Mouse (Mus musculus) midbrain, embryonic 12.5 days (tissue): Measurements from ENCODE around the gene Slk. TPM values are rescaled to one million over a fixed set of nuclear protein-coding genes. Genes with fewer than 3 reads are reported as not detected.

Experiments used
- ATAC-seq: fragments of 200-750 bp; cut with Nextera tagmentation; 2 replicates; pipeline ENCODE4 v1.8.0; 2017; ENCODE audit warnings: low read depth, moderate TSS enrichment, moderate library complexity; ENCODE audit not compliant: low FRiP score
- H3K27ac ChIP-seq: fragments of 300-500 bp; sonication (generic); replicated peaks from 2 replicates; pipeline ENCODE4 v1.5.1; 2016; ENCODE audit warnings: mild to moderate bottlenecking
- H3K27me3 ChIP-seq: fragments of 300-500 bp; sonication (generic); 2 replicates; pipeline ENCODE4 v1.6.1; 2016; ENCODE audit warnings: mild to moderate bottlenecking
- H3K36me3 ChIP-seq: fragments of 300-500 bp; sonication (generic); 2 replicates; pipeline ENCODE4 v1.6.1; 2016
- H3K4me1 ChIP-seq: fragments of 300-500 bp; sonication (generic); 2 replicates; pipeline ENCODE4 v1.6.1; 2016
- H3K4me2 ChIP-seq: fragments of 300-500 bp; sonication (generic); replicated peaks from 2 replicates; pipeline ENCODE4 v1.6.1; 2016; ENCODE audit warnings: mild to moderate bottlenecking, moderate library complexity
- H3K4me3 ChIP-seq: fragments of 300-500 bp; sonication (generic); 2 replicates; pipeline ENCODE4 v1.5.1; 2016; ENCODE audit warnings: mild to moderate bottlenecking
- H3K9ac ChIP-seq: fragments of 300-500 bp; sonication (generic); replicated peaks from 2 replicates; pipeline ENCODE4 v1.6.1; 2016; ENCODE audit warnings: mild to moderate bottlenecking, moderate library complexity
- H3K9me3 ChIP-seq: fragments of 300-500 bp; sonication (generic); 2 replicates; pipeline ENCODE4 v1.6.1; 2016; ENCODE audit warnings: mild to moderate bottlenecking
- WGBS: fragments of 180-500 bp; shearing (Covaris S2); methylation state at CpG from one replicate; pipeline ENCODE4 v1.1.7; 2016; 5-methylcytosine and 5-hydroxymethylcytosine counted together
- polyA plus RNA-seq: library from polyadenylated mRNA; unstranded; fragments of >200 nt; fragmentation: Nextera tagmentation; extraction: Ambion mirVana; gene quantifications from 2 replicates; pipeline ENCODE4 v1.2.1, GENCODE M21; 2016

The Slk gene
- polyA plus RNA-seq, 1 experiment from 2014 or later = 9.0 TPM

DNA sequence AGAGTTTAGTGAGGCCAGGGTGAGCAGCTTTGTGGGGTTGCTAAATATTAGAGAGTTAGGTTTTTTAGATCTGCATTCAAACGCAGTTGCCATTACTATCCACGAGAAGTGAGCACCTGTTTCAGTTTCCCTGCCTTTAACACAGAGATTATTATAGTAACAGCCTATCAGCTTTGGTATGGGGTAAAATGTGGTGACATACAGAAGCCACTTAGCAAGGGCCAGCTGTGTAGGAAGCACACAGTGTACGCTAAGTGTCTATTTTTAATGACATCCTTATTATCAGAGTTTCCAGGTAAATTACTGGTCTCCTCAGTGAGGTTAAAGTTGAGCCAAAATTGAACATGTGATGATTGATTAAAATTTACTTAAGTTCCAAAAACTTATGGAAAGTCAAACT, 5.8 kb upstream of the Slk start:
- Histone ChIP-seq H3K9ac (no peak overlapping the region), H3K4me2 (no peak overlapping the region), H3K27ac (no peak overlapping the region), H3K4me3 (no peak overlapping the region), H3K9me3 (no peaks in the 10 kb centered on the region), H3K27me3 (peaks cover 35% of the 10 kb centered on the region), H3K36me3 (no peaks in the 10 kb centered on the region), H3K4me1 (peaks cover 4% of the 10 kb centered on the region; the same call in 1 of the 2 replicates)
- WGBS = 84% methylated on average over 3 of the region's 3 CpGs
- ATAC-seq = no peak

DNA sequence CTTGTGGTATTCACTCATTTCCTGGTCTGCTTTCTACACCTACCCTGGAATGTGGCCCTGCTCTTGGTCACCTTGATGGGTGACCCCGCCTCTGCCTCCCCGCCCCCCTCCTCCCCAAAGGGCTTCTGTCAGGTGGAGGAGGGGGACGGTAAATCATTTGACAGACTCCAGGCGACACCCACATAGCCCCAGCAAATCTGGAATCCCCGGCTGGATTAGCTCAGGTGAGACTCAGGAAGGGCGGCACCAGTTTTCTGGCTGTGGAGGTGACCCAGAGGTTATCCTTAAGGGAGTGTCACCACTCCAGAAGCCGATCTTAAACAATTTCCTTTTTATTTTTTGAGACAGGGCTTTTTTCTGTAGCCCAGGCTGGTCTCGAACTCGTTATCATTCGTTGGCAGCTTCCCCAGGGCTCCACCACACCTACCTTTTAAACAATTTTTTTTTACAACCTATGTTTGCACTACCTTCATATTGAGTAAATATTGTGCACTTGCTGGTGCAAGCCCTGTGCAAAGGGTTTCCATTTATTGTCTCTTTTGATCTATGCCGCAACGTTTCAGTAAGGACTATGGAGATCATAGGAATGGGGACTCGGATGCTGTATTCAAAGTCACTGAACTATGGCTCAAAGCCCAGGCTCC, 775 bp upstream of the Slk start:
- WGBS = 17% methylated on average over 13 of the region's 13 CpGs
- Histone ChIP-seq H3K36me3 (no peaks in the 10 kb centered on the region), H3K4me2 (peak overlapping the region; percentile 82), H3K9ac (peak overlapping the region; percentile 94), H3K9me3 (no peaks in the 10 kb centered on the region), H3K27ac (peak overlapping the region; percentile 92), H3K27me3 (peaks cover 13% of the 10 kb centered on the region), H3K4me3 (peak overlapping the region; percentile 93), H3K4me1 (peaks cover 23% of the 10 kb centered on the region)
- peak; percentile 36 for ATAC-seq

DNA sequence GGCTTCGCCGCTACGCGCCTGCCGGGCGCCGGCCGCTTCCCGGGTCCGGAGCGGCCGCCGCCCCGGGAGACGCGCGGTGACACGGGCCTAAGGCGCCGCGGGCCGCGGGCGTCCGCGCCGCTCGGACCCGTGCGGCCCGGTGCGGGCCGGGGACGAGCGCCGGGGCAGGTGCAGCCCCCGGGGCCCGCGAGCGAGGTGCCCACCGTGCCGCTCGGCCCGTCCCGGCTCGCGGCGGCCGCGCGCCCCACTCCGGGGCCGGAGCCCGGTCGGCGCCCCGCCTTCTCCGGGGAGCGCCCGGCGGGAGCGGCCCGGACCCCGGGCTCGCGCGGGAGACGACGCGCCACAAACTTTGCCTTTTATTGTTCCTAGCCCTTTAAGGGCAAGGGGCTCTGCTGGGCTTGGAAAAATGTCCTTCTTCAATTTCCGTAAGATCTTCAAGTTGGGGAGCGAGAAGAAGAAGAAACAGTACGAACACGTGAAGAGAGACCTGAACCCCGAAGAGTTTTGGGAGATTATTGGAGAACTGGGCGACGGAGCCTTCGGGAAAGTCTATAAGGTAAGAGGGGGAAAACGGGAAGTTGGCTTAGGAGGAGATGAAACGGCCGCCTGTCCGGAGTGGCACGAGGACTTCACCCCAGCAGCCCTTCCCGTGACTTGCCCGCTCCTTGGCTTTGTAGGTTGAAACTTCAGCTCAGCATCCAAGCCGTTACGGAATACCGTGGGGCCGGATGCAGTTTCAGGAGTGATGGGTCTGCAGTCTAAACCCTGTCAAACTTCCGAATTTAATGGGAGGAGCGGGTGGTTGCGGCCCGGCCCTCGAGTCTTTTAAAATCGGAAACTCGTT, 532 bp downstream of the Slk start:
- Histone ChIP-seq H3K36me3 (no peaks in the 10 kb centered on the region), H3K4me2 (peak overlapping the region; percentile 82), H3K9ac (peak overlapping the region; percentile 94), H3K9me3 (no peaks in the 10 kb centered on the region), H3K4me3 (peak overlapping the region; percentile 93), H3K27me3 (peaks cover 13% of the 10 kb centered on the region), H3K27ac (peak overlapping the region; percentile 92), H3K4me1 (peaks cover 23% of the 10 kb centered on the region)
- peak; percentile 84 for ATAC-seq
- under 1% methylated on average over 90 of the region's 96 CpGs for WGBS

- H3K9ac ChIP-seq = no peak overlapping the region
- no peak overlapping the region for H3K27ac ChIP-seq
- no peaks in the 10 kb centered on the region for H3K9me3 ChIP-seq
- peaks cover 17% of the 10 kb centered on the region for H3K4me1 ChIP-seq
- no peak overlapping the region for H3K4me2 ChIP-seq
- no peak for ATAC-seq
- H3K4me3 ChIP-seq = no peak overlapping the region
- H3K27me3 ChIP-seq = no peaks in the 10 kb centered on the region
- H3K36me3 ChIP-seq = no peaks in the 10 kb centered on the region
- WGBS = 68% methylated on average over 1 of the region's 1 CpGs
Observed at GRCm38 (mm10) chr19:47585772-47586171, 6.3 kb downstream of the Slk start.

- no peak for ATAC-seq
- H3K27ac ChIP-seq = no peak overlapping the region
- no peak overlapping the region for H3K4me3 ChIP-seq
- H3K36me3 ChIP-seq = no peaks in the 10 kb centered on the region
- WGBS = 100% methylated on average over 1 of the region's 1 CpGs
- peaks cover 6% of the 10 kb centered on the region for H3K4me1 ChIP-seq
- no peaks in the 10 kb centered on the region for H3K27me3 ChIP-seq
- H3K9me3 ChIP-seq = no peaks in the 10 kb centered on the region
- H3K9ac ChIP-seq = no peak overlapping the region
- H3K4me2 ChIP-seq = no peak overlapping the region
Observed at GRCm38 (mm10) chr19:47587009-47587408, 7.5 kb downstream of the Slk start.

- no peak overlapping the region for H3K4me3 ChIP-seq
- no peak for ATAC-seq
- no peaks in the 10 kb centered on the region for H3K9me3 ChIP-seq
- H3K9ac ChIP-seq = no peak overlapping the region
- H3K4me1 ChIP-seq = no peaks in the 10 kb centered on the region
- no peaks in the 10 kb centered on the region for H3K27me3 ChIP-seq
- H3K36me3 ChIP-seq = 0 out of 2 replicates have a peak, but pooled peaks cover 6% of the 10 kb centered on the region
- no peak overlapping the region for H3K4me2 ChIP-seq
- no peak overlapping the region for H3K27ac ChIP-seq
- 72% methylated on average over 3 of the region's 3 CpGs for WGBS
Observed at GRCm38 (mm10) chr19:47608513-47608912, 29.0 kb downstream of the Slk start.

GRCm38 (mm10) chr19:47613442-47613841, 34.0 kb downstream of the Slk start:
- 59% methylated on average over 7 of the region's 7 CpGs for WGBS
- Histone ChIP-seq H3K27ac (no peak overlapping the region), H3K27me3 (no peaks in the 10 kb centered on the region), H3K4me1 (no peaks in the 10 kb centered on the region), H3K4me2 (no peak overlapping the region), H3K4me3 (no peak overlapping the region), H3K9ac (no peak overlapping the region), H3K9me3 (no peaks in the 10 kb centered on the region), H3K36me3 (peaks cover 34% of the 10 kb centered on the region)
- ATAC-seq = no peak

DNA sequence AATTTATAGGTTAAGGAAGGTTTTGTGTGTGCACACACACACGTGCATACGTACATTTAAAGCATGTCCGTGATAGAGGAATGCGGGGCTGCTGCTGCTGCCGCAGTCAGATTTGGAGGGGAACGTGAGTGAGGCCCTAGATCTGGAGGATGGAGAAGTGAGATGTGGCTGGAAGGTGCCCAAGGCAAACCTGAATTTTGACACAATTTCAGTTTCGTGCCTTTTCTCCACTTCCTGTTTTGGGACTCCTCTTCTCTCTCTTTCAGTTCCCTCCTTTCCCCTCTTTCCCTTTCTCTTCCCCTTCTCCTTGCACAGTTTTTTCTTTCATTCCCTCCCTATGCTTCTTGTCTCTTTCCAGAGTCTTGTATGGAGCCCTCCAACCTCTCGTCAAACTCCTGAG, 42.0 kb downstream of the Slk start:
- H3K4me3 ChIP-seq = no peak overlapping the region
- no peak overlapping the region for H3K4me2 ChIP-seq
- H3K36me3 ChIP-seq = peaks cover 62% of the 10 kb centered on the region
- no peak overlapping the region for H3K27ac ChIP-seq
- no peaks in the 10 kb centered on the region for H3K9me3 ChIP-seq
- peaks cover 5% of the 10 kb centered on the region for H3K4me1 ChIP-seq
- H3K27me3 ChIP-seq = no peaks in the 10 kb centered on the region
- WGBS = 92% methylated on average over 8 of the region's 8 CpGs
- ATAC-seq = no peak
- H3K9ac ChIP-seq = no peak overlapping the region

DNA sequence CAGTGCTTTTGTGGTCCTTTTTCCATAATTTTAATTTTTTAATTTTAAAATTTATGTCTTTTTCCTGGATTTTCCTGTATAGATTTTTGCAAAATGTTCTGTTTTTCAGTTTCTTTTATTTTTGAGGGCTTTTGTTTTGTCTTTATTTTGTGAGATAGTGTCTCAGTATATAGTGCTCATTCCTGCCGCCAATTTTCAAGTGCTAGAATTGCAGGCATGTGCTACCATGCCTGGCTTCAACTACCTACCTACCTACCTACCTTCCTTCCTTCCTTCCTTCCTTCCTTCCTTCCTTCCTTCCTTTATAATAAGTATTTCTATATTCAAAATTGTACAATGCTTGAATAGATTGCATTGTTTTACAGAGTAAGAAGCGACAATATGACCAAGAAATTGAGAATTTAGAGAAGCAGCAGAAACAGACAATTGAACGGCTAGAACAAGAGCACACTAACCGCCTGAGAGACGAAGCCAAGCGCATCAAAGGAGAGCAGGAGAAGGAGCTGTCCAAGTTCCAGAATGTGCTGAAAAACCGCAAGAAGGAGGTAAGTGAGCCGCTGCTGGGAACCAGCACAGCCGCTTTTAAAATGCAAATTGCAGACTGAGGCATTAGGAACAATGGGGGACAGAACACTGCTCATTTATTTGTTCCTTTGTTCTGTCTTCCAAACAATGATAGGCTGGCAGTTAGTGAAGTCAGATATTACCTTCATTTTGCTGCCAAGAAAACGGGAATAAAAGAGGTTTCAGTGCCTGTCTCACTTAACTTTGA, 45.6 kb downstream of the Slk start:
- Histone ChIP-seq H3K36me3 (peaks cover 44% of the 10 kb centered on the region), H3K4me2 (no peak overlapping the region), H3K4me1 (peaks cover 5% of the 10 kb centered on the region), H3K27me3 (no peaks in the 10 kb centered on the region), H3K27ac (0 out of 2 replicates have a peak overlapping the region, but pooled peaks have one; percentile 30), H3K9ac (no peak overlapping the region), H3K4me3 (no peak overlapping the region), H3K9me3 (no peaks in the 10 kb centered on the region)
- WGBS = 29% methylated on average over 10 of the region's 10 CpGs
- ATAC-seq = no peak

DNA sequence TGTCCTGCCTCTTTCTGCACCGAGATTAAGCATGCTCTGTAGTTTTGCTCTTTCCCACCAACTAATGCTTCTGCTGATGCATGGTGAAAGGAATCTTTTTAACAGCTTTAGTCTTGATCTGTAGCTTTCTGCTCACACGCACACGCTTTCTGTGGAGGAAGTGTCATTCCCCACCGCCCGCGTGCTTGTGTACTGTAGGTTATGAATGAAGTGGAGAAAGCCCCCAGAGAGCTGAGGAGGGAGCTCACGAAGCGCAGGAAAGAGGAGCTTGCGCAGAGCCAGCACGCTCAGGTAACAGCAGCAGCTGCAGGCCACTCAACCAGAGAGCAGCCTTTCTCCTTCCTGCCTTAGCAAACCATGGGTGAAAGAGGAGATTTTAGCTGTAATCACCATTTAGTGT, 48.0 kb downstream of the Slk start:
- Histone ChIP-seq H3K4me3 (no peak overlapping the region), H3K4me1 (peaks cover 5% of the 10 kb centered on the region), H3K9ac (no peak overlapping the region), H3K36me3 (peaks cover 25% of the 10 kb centered on the region), H3K27me3 (no peaks in the 10 kb centered on the region), H3K9me3 (no peaks in the 10 kb centered on the region), H3K4me2 (no peak overlapping the region), H3K27ac (no peak overlapping the region; the same call in 1 of the 2 replicates)
- whole genome bisulfite sequencing = 86% methylated on average over 10 of the region's 10 CpGs
- no peak for ATAC-seq

DNA sequence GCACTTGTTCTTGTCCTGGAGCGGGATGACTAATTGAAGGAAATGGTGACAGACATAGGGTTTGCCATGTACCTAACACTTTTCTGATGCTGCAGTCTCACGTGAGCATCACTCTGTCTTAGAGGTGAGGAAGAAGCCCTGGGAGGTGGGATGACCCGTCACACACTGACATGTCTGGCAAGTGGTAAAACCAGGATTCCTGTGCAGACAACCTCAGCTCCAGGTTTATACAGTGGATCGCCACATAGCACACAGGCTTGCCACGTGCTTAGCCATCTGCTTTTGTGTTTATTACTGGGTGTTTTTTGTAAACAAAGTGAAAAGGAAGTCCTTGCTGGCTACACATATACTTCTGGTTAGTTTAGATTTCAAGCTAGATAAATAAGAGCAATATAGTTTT, 49.6 kb downstream of the Slk start:
- ATAC-seq = no peak
- Histone ChIP-seq H3K9ac (no peak overlapping the region), H3K9me3 (no peaks in the 10 kb centered on the region), H3K4me1 (peaks cover 5% of the 10 kb centered on the region), H3K27me3 (no peaks in the 10 kb centered on the region), H3K36me3 (peaks cover 10% of the 10 kb centered on the region), H3K4me3 (no peak overlapping the region), H3K4me2 (no peak overlapping the region), H3K27ac (no peak overlapping the region)
- 82% methylated on average over 5 of the region's 5 CpGs for WGBS

DNA sequence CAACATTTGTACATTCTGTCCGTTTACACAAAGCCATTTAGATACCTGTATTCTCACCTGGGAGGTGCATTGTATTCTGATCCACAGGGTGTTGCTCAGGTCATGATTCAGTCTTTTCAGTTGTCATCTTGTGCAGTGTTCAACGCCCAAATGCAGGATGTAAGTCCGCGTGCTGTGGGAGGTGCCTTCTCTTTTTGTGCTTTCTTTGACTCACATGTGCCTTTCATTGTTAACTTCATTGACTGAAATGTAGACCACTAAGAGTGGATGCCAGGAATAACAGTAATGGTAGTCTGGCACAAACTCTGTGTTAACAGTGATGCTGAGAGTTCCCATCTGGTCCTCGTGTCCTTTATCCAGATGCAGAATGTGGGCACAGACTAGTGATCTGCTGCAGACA, 50.9 kb downstream of the Slk start:
- no peak overlapping the region for H3K4me3 ChIP-seq
- H3K27me3 ChIP-seq = no peaks in the 10 kb centered on the region
- ATAC-seq = no peak
- H3K27ac ChIP-seq = no peak overlapping the region
- H3K9me3 ChIP-seq = no peaks in the 10 kb centered on the region
- peaks cover 2% of the 10 kb centered on the region for H3K4me1 ChIP-seq
- 88% methylated on average over 5 of the region's 5 CpGs for WGBS
- H3K9ac ChIP-seq = no peak overlapping the region
- 0 out of 2 replicates have a peak, but pooled peaks cover 6% of the 10 kb centered on the region for H3K36me3 ChIP-seq
- no peak overlapping the region for H3K4me2 ChIP-seq
